Mouse (Mus musculus): ENCODE results near the gene Ccsap. TPM values are rescaled to one million over a fixed set of nuclear protein-coding genes. Genes with fewer than 3 reads are reported as not detected.
"Not testable (repeated sequence)": the region's sequence is repeated elsewhere in the genome, so short reads cannot be mapped to it uniquely, and the experiment has no call there.

Ccsap gene
- polyA plus RNA-seq, 1 experiment from 2014 or later: 5.1 TPM

DNA sequence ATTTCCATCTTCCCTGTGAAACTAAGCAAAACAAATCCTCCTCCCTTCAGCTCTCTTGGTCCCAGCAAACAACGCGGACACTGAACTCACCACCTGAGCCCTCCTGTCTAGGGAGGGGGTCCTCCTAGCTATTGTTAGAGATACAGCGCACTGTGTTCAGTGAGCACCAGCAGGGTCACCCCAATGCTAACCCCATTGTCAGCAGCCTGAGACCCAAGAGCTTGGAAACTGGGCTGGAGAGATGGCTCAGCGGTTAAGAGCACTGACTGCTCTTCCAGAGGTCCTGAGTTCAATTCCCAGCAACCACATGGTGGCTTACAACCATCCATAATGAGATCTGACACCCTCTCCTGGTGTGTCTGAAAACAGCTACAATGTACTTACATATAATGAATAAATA is 50.7 kb downstream of the Ccsap start:
- not testable (repeated sequence) for H3K4me2 ChIP-seq (replicated peaks); H3K4me3 ChIP-seq (replicated peaks); H3K36me3 ChIP-seq; ATAC-seq; H3K9me3 ChIP-seq; H3K27ac ChIP-seq; H3K27me3 ChIP-seq; H3K9ac ChIP-seq (replicated peaks)
- H3K4me1 ChIP-seq (replicated peaks): peaks cover 34% of the 10 kb centered on the region
- 80% methylated on average over 4 of the region's 4 CpGs for WGBS

DNA sequence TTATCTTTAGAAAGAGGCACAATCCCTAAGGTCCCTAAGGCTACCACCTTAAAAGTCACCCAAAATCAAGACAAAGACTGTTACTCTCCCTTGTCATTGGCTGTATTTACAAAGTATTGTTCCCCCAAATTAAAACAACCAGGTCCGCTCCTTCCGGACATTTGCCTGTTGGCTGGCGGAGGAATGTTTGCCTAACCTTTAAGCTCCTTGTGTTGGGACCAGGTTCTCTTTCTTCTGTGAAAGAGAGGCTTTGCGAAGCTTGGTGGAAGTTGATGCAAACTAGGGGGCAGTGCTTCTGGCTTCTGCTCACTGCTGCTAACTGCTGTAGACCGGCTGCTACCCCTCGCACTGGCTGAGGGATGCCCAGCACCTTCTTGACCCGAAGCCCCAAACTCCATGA is 51.3 kb downstream of the Ccsap start:
- Histone ChIP-seq H3K4me2 (replicated peaks) (no peak overlapping the region), H3K27me3 (no peaks in the 10 kb centered on the region), H3K36me3 (no peaks in the 10 kb centered on the region), H3K4me3 (replicated peaks) (no peak overlapping the region), H3K4me1 (replicated peaks) (peaks cover 34% of the 10 kb centered on the region), H3K27ac (no peak overlapping the region), H3K9me3 (no peaks in the 10 kb centered on the region), H3K9ac (replicated peaks) (no peak overlapping the region)
- no peak for ATAC-seq
- WGBS: 78% methylated on average over 7 of the region's 7 CpGs

DNA sequence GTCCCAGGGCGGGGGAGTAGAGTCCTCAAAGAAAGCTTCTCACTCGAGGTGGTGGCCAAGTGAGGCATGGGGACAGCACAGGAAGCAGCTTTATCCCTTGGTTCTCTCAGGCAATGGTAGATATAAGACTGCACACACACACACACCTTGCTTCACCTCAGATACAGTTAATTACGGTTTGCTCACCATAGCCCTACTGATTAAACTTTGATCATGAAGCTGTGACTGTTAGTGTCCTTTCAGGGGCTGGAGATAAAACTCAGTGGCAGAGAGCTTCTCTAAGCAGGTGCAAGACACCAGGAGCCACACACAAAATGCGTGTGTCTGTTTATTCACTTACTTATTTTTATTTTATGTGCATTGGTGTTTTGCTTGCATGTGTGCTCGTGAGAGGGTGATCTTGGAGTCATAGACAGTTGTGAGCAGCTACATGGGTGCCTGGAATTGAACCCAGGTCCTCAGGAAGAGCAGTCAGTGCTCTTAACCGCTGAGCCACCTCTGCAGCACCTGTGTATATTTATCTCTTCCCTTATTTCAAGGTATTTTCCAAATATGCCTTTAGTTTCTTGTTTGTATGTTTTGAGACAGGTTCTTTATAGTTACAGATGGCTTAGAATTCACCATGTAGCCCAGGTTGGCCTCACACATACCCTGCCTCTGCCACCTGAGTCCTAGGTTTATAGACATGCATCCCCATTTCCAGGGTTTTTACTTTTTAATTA is 52.0 kb downstream of the Ccsap start:
- no peaks in the 10 kb centered on the region for H3K9me3 ChIP-seq
- WGBS: 72% methylated on average over 6 of the region's 6 CpGs
- H3K36me3 ChIP-seq: no peaks in the 10 kb centered on the region
- ATAC-seq: no peak
- H3K4me3 ChIP-seq (replicated peaks): peak overlapping the region; percentile 63; the same call in 1 of the 2 replicates
- H3K27ac ChIP-seq: no peak overlapping the region
- peaks cover 34% of the 10 kb centered on the region for H3K4me1 ChIP-seq (replicated peaks)
- no peaks in the 10 kb centered on the region for H3K27me3 ChIP-seq
- peak overlapping the region; percentile 80 for H3K9ac ChIP-seq (replicated peaks)
- peak overlapping the region; percentile 83 for H3K4me2 ChIP-seq (replicated peaks)

DNA sequence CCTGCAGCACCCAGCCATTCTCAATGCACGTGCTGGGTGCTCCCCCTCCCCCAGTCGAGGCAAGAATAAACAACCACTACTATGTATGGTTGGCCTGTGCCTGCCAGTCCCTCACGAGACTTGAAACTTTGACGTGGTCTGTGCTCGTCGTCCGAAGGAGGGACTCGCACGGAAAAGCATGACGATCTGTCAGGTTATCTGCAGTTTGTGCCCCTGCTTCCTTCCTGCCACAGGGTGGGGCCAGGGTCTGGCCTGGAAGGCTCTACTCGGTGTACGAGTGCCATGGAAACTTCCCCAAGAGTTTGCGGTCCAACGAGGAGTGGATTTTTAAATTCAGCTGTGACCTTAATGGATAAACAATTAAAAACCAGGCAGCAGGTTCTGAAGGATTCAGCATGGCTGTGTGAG is 53.0 kb downstream of the Ccsap start:
- no peaks in the 10 kb centered on the region for H3K9me3 ChIP-seq
- peak overlapping the region; percentile 80 for H3K9ac ChIP-seq (replicated peaks)
- H3K4me1 ChIP-seq (replicated peaks): peaks cover 34% of the 10 kb centered on the region
- H3K27me3 ChIP-seq: no peaks in the 10 kb centered on the region
- WGBS: 8% methylated on average over 14 of the region's 14 CpGs
- no peak overlapping the region for H3K27ac ChIP-seq
- peak overlapping the region; percentile 63 for H3K4me3 ChIP-seq (replicated peaks)
- ATAC-seq: 0 out of 2 replicates have a peak, but pooled peaks have one; percentile 18
- no peaks in the 10 kb centered on the region for H3K36me3 ChIP-seq
- peak overlapping the region; percentile 83 for H3K4me2 ChIP-seq (replicated peaks)

DNA sequence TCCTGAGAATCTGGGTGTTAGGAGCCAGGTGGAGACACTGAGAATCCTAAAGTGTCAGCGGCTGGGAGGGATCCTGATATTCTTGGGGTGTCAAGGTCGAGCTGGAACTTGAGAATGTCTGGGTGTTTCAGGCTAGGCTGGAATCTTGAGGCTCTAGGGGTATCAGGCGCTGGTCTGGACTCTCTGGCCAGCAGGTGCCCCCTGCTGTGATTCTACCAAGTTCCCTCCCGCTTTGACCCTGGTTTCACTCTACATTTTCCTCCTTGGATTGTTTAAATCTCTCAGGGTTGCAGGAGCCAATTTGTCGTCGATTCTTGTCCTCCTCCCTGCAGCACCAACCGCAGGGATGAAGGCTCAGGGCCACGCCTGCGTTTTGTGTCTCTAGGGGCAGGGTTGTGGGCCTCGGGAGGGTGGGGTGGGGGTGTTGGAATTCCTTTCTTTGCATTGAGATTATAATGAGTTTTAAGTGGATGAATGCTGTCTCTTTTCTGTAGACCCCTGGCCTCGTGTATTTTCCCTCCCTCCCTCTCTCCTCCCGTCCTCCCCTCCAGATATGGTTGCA is 53.6 kb downstream of the Ccsap start:
- Histone ChIP-seq H3K27ac (peak overlapping the region; percentile 79), H3K9me3 (no peaks in the 10 kb centered on the region), H3K9ac (replicated peaks) (peak overlapping the region; percentile 80), H3K4me2 (replicated peaks) (peak overlapping the region; percentile 83), H3K36me3 (no peaks in the 10 kb centered on the region), H3K4me1 (replicated peaks) (peaks cover 34% of the 10 kb centered on the region), H3K27me3 (no peaks in the 10 kb centered on the region), H3K4me3 (replicated peaks) (peak overlapping the region; percentile 63)
- under 1% methylated on average over 12 of the region's 12 CpGs for WGBS
- peak; percentile 46; the same call in 1 of the 2 replicates for ATAC-seq

DNA sequence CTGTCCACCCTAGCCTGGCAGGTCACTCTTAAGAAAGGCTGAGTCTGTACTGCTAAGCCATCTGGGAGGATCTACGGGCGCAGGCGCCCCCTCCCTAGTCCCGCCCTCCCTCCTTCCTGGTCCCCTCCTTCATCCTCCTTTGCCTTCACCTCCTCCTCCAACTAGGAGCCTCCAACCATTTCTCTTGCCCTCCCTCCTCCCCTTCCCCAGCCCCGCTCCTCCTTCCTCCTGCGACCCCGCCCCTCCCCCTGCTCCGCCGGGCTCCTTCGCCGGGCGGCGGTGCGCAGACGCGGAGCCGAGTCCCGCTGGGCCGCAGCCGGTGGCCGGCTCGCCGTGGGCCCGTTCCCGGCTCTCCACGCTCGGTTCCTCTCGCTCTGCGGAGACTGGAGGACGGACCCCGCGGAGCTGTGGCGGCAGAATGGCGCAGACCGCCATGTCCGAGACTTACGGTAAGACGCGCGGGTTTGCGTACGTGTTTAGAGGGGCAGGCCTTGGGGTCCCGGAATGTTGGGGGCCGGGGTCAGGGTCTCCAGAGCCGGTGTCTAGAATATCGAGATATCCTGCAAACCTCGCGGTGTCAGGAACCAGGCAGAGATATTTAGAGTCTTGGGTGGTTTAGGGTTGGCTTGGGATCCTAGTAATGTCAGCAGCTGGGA is 54.2 kb downstream of the Ccsap start, which contains the start of gene Rab4a:
Gene Rab4a (plus strand): TSS at position 268 of the 656 bp plus-strand sequence.
- Histone ChIP-seq H3K27me3 (no peaks in the 10 kb centered on the region), H3K9me3 (no peaks in the 10 kb centered on the region), H3K27ac (peak within 1 kb of the TSS; percentile 79), H3K4me3 (replicated peaks) (peak within 1 kb of the TSS; percentile 63), H3K4me2 (replicated peaks) (peak within 1 kb of the TSS; percentile 83), H3K4me1 (replicated peaks) (peaks cover 34% of the 10 kb centered on the region), H3K9ac (replicated peaks) (peak within 1 kb of the TSS; percentile 80), H3K36me3 (no peaks in the 10 kb centered on the region)
- under 1% methylated on average over 42 of the region's 48 CpGs for WGBS
- ATAC-seq: peak; percentile 95

DNA sequence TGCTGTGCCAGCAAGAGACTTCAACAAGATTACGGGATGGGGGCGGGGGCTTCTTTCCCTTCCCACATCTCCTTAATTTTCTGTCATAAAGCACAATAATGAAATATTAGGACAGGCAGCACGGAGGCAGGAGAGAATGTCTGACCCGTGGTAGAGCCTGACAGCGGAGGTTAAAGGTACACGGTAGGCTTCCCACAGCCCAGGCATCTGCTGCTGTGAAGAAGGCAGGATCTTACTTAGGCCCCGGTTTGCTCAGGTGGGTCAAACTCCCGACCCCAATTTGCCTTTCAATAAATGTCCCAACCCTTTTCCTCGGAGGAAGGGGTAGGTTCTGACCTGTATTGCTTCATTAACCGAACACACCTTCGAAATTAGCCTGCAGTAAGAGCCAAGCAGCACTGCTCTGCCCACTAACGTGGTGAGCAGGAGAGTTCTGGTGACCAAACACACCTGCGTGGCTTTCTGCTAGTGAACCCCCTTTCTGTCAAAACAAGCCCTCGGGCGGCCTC is 54.7 kb downstream of the Ccsap start:
- Histone ChIP-seq H3K4me1 (replicated peaks) (peaks cover 34% of the 10 kb centered on the region), H3K9ac (replicated peaks) (peak overlapping the region; percentile 80), H3K9me3 (no peaks in the 10 kb centered on the region), H3K4me2 (replicated peaks) (peak overlapping the region; percentile 83), H3K4me3 (replicated peaks) (peak overlapping the region; percentile 63), H3K27ac (peak overlapping the region; percentile 79), H3K36me3 (no peaks in the 10 kb centered on the region), H3K27me3 (no peaks in the 10 kb centered on the region)
- peak; percentile 74 for ATAC-seq
- 11% methylated on average over 15 of the region's 15 CpGs for WGBS

DNA sequence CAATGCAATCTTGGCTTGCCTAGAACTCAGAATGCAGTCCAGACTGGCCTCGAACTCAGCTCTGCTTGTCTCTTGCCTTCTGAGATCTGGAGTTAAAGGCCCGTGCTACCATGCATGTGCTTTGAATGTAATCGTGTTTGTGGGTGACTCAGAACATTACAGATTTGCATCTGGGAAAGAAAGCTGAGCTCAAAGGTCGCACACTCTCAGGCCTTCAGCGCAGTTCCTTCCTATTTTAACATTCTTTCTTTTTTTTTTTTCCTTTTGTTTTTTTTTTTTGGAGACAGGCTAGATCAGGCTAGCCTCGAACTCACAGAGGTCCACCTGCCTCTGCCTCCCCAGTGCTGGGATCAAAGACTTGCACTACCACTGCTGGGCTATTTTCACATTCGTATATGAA is 55.4 kb downstream of the Ccsap start:
- H3K4me3 ChIP-seq (replicated peaks): no peak overlapping the region
- no peak overlapping the region for H3K27ac ChIP-seq
- H3K9me3 ChIP-seq: no peaks in the 10 kb centered on the region
- H3K9ac ChIP-seq (replicated peaks): no peak overlapping the region
- 80% methylated on average over 7 of the region's 7 CpGs for WGBS
- peaks cover 34% of the 10 kb centered on the region for H3K4me1 ChIP-seq (replicated peaks)
- no peak overlapping the region for H3K4me2 ChIP-seq (replicated peaks)
- no peak for ATAC-seq
- H3K36me3 ChIP-seq: no peaks in the 10 kb centered on the region
- no peaks in the 10 kb centered on the region for H3K27me3 ChIP-seq

DNA sequence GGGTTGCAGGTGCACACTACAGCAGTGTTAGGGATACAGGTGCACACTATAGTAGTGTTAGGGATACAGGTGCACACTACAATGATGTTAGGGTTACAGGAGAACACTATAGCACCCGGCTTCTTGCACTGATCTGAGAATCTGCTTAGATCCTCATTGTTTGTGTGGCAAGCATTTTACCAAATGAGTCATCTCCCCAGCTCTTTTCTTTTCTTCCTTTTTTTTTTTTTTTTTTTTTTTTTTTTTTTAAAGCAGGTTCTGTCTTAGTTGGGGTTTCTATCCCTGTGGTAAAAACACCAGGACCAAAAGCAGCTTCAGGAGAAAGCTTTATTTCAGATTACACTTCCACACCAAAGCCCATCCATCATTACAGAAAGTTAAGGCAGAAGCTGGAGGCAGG is 56.4 kb downstream of the Ccsap start:
- Histone ChIP-seq H3K9me3 (no peaks in the 10 kb centered on the region), H3K4me2 (replicated peaks) (no peak overlapping the region), H3K27me3 (no peaks in the 10 kb centered on the region), H3K4me3 (replicated peaks) (no peak overlapping the region), H3K4me1 (replicated peaks) (peaks cover 29% of the 10 kb centered on the region), H3K9ac (replicated peaks) (no peak overlapping the region), H3K36me3 (no peaks in the 10 kb centered on the region), H3K27ac (no peak overlapping the region)
- WGBS: 93% methylated on average over 1 of the region's 1 CpGs
- ATAC-seq: no peak

DNA sequence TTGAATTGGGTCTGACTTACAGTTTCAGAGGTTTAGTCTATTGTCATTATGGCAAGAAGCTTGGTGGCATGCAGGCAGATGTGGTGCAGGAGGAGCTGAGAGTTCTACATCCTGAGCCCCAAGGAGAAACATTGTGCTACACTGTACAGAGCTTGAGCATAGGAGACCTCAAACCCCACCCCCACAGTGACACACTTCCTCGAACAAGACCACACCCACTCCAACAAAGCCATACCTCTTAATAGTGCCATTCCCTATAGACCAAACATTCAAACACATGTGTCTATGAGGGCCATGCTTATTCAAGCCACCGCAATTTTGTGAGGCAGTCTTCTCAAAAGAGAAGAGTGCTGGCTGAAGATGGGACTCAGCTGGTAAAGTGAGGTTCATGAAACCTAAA is 58.5 kb downstream of the Ccsap start:
- H3K4me2 ChIP-seq (replicated peaks): no peak overlapping the region
- 89% methylated on average over 2 of the region's 2 CpGs for WGBS
- no peak overlapping the region for H3K9ac ChIP-seq (replicated peaks)
- no peak overlapping the region for H3K27ac ChIP-seq
- H3K36me3 ChIP-seq: no peaks in the 10 kb centered on the region
- H3K4me1 ChIP-seq (replicated peaks): peaks cover 10% of the 10 kb centered on the region
- H3K27me3 ChIP-seq: no peaks in the 10 kb centered on the region
- no peak overlapping the region for H3K4me3 ChIP-seq (replicated peaks)
- no peak for ATAC-seq
- H3K9me3 ChIP-seq: no peaks in the 10 kb centered on the region

DNA sequence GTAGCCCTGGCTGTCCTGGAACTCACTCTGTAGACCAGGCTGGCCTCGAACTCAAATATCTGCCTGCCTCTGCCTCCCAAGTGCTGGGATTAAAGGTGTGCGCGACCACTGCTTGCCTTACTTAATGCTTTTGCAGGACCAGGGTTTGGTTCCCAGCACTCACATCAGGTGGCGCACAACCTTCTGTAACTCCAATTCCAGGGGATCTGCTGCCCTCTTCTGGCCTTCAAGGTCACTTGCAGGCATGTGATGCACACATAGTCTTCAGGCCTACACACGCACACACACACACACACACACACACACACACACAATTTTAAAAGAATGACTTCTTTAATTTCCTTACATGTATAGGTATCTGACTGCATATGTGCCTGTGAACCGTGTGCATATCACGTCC is 59.1 kb downstream of the Ccsap start:
- WGBS: 97% methylated on average over 7 of the region's 7 CpGs
- H3K9me3 ChIP-seq: no peaks in the 10 kb centered on the region
- H3K4me3 ChIP-seq (replicated peaks): no peak overlapping the region
- H3K4me1 ChIP-seq (replicated peaks): peaks cover 7% of the 10 kb centered on the region
- no peak for ATAC-seq
- H3K36me3 ChIP-seq: no peaks in the 10 kb centered on the region
- no peak overlapping the region for H3K27ac ChIP-seq
- H3K9ac ChIP-seq (replicated peaks): no peak overlapping the region
- no peaks in the 10 kb centered on the region for H3K27me3 ChIP-seq
- H3K4me2 ChIP-seq (replicated peaks): no peak overlapping the region

DNA sequence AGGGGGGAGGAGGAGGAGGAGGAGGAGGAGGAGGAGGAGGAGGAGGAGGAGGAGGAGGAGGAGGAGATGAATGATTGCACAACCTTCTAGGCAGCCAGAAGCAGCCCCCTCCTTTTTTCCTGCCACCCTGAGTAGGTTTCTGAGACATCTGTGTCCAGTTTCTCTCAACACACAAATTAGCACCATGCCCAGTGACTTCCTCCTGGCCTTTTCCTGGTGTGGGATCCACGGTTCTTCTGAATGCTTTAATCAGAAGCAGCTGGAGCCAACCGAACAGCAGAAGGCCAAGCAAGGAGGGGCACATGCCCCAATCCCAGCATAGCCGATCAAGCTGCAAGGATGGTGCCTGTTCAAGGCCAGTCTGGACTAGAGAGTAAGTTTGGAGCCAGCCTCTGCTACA is 60.1 kb downstream of the Ccsap start:
- ATAC-seq: no peak
- Histone ChIP-seq H3K27me3 (no peaks in the 10 kb centered on the region), H3K27ac (no peak overlapping the region), H3K9ac (replicated peaks) (no peak overlapping the region), H3K4me2 (replicated peaks) (no peak overlapping the region), H3K36me3 (no peaks in the 10 kb centered on the region), H3K9me3 (no peaks in the 10 kb centered on the region), H3K4me1 (replicated peaks) (no peaks in the 10 kb centered on the region), H3K4me3 (replicated peaks) (no peak overlapping the region)
- 67% methylated on average over 3 of the region's 3 CpGs for WGBS

Measured in midbrain, embryonic 13.5 days (tissue).